Mouse (Mus musculus) adrenal gland, adult (tissue): ENCODE measurements at regions not wholly inside any gene's neighbourhood (a gene's known extent, or its start where the extent isn't known, plus 50 kb on each side); places are given as distances from the start of the nearest gene placed in this dataset.

Source experiments
- DNase-seq, 2 experiments: peaks; one replicate each; pipeline ENCODE4 v3.0.0; 2022 to 2023; ENCODE audit warnings: low spot score in 1 of 2; ENCODE audit not compliant: inconsistent age in 2 of 2

DNA sequence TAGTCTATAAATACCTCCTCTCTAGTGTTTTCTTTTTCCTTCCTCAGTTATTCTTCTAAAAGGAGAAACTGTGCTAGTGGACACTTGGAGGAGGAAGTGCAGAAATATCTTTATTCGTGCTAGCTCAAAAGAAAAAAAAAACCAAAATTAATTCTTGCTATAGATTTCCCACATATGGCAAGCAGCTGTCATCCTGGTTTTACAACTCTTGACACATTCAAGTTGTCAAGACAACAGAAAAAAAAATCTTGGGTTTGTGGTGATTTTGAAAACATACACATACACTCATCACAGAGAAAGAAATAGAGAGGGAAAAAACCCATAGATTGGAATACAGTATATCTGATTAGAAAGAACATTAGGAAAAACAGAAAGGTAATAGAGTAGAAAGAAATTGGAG is 352.8 kb upstream of the Slco3a1 start:
- DNase-seq, result no peak

DNA sequence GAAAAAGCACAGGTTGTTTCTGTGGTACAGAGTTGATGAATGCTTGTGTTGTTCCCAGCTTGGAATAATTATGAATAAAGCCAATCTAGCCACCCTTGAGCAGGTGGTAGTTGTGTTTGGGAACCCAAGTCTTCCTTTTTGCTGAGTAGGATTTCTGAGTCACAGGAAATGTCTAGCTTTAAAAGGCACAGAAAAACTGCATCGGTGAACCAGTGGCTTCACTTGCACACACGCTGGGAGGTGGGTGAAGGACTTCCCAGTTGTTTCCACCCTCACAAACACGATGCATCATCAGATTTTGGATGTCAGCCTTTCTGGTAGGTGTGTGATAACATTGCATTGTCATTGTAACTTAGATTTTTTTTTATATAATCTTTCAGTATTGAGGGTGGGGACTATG is 322.9 kb upstream of the Slco3a1 start:
- DNase-seq, result no peak

DNA sequence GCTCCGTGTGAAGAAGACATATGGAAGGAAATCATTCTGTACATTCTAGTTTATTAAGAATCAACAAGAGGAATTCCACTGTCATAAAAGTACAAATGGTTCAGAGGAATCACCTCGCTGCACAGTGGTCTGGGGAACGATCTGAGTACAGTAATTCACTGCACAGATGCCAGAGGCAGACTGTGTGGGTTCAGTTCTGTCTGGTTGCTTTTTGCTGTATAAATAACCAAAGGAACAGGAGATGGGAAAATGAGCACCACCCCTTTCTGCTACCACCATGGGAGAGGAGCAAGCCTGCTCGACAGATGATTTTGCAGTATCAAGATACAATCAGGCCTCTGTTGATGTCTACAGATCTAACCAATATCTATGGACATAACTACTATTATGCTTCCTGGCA is 322.1 kb upstream of the Slco3a1 start:
- DNase-seq, result no peak

DNA sequence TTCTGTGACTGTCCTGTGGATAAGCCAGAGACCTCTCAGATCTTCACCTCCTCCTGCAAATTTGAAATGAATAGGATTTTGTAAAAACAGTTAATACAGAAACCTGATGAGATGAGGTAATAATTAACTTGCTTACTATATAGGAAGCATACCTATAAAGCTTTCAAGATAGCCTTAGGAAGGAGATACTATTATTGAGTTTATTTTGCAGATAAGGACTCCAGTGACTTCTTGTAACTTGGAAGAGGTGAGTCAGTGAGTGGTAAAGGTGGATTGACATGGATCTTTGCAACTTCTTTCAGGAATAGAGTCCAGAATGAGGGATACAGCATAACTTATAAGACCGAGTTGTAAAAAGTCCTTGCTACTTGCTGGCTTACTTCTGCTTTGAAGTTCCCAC is 315.7 kb upstream of the Slco3a1 start:
- no peak for DNase-seq

DNA sequence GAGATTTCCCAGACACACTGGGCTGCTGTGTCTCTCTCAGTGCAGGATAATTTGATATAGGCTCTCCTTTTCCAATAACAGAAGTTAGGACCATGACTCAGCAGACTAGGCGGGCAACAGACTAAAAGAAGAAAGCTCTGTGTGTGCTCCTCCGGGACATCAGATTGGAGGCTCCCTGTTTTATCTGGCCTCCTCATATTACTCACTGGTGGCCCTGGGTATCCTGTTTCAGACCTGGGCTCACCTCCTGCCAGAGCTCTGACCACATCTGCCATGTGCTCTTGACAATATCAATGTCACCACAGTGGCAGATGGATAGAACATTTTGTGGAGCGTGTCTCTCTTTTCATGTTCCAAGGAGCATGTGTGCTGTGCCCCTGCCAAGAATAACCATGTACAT is 308.1 kb upstream of the Slco3a1 start:
- peak; percentile 15 to 47 for DNase-seq

DNA sequence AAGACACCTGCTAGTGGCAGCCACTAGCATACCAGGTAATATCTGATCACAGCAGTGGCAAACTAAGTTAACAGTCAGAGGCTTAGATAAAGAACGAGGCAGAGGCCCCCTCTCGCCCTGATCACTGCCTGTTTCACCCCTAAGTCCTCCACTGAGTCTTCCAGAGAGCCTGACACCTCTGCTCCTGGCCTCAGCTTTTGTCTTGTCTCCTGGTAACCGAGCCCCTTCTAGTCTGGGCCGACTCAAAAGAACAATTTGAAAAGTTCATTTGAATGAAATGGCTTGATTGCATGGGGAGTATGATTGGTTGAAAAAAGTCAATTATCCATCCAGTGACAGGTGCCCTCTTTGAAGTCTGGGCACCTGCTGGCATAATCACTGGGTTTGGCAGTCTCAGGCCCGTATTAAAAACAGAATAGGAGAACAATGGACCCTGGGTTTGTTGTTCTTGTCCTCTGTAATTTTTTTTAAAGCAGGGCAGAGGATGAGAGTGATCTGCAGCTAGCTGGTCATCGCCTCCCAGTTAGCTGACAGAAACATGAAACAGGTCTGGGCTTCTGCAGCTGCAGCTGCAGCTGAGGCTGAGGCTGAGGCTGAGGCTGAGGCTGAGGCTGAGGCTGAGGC is 289.8 kb upstream of the Slco3a1 start:
- no peak for DNase-seq

DNA sequence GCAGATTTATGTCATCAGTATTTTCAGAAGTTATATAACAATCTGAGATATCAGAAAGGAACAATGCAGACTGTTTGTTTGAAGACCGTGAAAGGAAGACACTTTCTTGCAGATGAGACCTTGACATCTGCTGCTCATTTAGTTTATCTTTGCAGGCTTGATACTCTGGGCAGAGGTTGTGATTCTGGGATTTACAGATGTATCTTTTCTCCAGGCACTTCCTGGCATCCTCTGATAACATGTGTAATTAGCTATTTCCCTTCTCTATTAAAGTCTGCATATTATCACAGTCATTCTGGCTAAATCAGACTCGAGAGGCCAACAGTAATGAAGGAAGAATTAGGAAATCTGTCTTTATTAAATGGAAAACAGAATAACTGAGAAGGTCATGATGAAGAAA is 268.7 kb upstream of the Slco3a1 start:
- peak in 1 of 2 experiments; percentile 39 for DNase-seq

DNA sequence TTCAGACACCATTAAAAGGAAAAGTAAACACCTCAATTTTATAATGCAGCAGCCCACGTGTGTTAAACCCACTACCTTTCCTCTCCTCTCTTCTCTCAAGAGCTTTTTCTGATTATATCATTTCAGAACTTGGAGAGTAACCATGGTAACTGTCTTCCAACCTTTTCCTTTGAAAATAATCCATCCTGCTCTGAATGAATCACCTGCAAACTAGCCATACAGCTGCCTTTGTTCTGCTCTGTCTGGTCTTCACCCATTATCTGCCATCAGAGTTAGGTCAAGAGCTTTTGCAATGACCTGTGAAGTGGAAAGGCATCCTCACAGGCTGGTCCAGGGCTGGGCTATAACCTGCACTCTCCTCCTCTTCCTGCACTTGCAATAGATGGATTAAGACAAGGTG is 238.7 kb upstream of the Slco3a1 start:
- no peak for DNase-seq

DNA sequence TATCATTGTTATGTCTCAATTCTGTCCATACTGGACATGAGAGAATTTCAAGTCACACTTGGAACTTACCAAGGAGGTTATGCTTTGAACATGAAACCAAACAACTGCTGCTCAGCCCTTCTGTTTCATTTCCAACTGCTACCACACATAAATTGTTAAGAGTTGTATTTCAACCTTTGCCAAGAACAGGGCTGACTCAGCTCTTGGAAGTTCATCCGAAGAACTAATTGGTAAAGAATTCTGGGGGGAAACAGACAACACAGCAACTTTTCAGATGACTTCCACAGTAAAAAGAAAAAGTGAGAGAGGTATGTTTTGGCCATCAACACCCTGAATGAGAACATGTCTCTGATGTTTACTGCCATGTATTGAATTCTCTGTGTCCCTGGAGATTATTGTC is 234.1 kb upstream of the Slco3a1 start:
- peak; percentile 10 to 31 for DNase-seq

DNA sequence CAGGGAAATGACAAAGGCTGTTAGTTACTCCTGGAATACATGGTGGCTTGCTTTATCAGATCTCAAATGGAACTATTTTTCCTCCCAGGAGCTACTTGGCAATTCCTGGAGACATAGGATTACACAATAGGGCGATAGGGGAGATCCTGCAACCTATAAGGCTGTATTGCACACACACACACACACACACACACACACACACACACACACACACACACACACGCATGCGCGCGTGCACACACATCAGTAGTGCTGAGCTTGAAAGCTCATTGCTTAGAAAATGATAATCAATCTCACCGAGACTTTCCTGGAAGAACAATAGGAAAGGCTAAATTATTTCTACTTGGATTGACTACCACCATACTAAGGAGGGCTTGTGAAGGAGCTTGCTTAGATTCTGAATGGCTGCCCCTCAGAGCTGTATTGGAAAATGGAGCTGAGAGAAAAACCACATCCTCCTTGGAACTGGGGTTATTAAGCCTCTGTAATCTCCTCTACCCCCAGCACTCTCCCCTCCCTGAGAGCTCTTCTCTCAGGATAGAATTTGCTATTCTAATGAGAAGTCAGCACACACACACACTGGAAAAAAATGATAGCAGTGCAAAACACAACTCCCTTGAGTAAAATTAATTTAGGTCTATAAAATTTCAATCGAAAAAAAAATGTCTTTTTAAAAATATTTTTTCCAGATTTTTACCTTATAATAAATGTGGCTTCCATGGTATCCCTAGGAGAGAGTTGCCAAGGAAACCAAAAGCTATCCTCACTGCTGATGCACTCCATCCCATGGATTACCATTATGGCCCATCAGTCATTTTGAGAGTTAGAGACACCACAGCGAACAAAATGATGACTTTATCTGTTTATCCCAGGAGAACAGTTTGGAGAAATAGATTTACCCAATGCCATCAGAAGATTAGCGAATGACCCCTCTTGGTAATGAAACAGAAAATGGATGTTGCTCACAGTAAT is 217.1 kb upstream of the Slco3a1 start:
- no peak for DNase-seq

DNA sequence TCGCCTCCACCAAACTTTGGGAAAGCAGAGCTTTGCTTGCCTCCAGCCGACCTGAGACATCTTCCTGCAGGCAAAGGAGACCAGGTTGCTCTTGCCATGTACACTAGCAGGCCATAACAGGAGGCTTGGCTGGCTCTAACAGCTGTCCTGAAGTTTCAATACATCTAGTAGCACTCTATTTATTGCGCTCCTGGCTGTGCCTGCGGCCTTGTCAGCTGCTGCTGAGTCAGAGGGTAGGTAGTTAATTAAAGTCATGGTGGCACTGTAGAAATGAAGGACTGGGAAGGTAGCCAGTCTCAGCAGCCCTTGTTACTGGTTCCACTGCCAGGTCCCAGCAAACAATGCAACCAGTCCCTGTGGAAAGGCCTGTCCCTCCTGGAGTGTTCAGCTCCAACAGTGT is 212.0 kb upstream of the Slco3a1 start:
- DNase-seq, result peak; percentile 28 to 79

DNA sequence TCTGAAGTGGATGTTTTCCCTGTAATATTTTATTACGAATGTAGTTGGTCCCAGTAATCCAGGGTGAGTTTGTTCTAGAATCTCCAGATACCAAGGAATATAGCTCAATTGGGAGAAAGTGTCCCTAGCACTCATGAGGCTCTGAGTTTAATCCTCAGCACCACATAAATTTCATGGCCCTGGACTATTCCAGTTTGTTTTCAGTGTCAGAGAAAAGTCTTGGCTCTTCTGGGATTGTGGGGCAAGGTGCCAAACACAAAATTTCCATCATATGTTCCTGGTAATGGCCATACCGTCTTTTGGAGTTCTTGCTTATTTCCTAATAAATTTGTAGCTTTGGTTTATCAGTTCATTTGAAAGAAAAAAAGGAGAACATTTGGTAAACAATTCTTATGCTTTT is 202.9 kb upstream of the Slco3a1 start:
- peak in 1 of 2 experiments; percentile 23 for DNase-seq

DNA sequence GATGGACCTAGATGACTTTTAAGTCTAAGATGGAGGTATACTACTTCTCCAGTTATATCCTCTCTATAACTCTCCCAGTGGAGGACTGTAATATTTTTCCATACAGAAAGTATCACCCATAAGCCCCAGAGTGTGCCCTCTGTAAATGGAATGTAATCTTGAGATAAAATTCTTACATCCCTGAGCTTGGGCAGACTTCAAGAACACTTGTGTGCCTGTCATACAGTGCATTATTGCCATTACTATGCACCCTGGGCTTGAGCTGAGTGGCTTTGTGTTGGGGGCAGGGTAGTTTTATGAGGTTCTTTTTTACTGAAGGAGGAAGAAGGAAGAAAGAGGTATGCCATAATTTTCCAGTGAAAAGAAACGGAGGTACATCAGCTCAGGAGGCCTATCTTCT is 193.1 kb upstream of the Slco3a1 start:
- DNase-seq, result no peak

DNA sequence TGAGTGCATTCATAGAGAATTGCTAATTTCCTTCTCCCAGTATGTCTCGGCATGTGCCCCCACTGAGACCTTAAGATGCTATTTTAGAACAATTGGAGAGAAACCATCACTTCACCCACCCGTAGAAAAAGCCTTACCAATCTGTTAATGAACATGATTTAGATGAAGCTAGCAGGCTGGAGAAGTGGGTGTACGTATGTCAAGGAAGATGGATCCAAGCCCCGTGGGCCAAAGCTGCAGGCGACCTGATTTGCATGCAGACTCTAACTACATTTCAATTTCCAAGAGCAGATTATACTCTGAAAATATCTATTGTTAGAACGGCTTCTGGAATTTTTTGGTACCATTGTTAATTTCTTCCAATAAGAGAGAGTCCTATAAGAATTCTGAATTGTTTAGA is 180.4 kb upstream of the Slco3a1 start:
- no peak for DNase-seq

DNA sequence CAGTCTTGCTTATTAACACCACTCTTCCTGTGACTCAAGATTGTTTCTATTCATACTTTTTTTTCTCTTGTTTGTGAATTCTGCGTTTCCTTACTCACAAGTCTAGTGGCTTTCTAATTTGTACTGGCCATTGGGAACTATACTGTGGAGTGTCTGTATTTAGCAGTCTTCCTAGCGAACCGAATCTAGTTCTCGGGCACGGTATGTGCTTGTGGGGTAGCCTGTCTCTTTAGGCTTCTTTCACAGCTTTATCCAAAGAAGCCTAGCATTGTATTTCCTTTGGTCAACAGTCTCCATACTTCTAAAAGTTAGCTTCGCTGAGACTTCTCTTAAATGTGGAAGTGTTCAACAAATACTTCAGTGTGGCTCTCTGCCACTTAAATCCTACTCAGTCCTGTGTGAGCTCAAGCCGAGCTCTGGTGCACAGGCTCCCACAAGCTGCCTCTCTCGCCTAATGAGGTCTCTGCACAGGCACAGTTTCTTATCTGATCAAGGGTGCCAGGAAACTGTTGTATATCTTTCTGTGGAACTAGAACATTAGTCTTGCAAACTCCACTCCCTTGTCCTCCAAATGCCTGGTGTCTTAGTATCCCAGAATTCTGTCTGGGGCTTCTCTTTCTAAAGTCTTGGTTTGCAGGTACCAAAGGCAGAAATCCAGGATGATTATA is 171.9 kb upstream of the Slco3a1 start:
- DNase-seq, result peak in 1 of 2 experiments; percentile 29

DNA sequence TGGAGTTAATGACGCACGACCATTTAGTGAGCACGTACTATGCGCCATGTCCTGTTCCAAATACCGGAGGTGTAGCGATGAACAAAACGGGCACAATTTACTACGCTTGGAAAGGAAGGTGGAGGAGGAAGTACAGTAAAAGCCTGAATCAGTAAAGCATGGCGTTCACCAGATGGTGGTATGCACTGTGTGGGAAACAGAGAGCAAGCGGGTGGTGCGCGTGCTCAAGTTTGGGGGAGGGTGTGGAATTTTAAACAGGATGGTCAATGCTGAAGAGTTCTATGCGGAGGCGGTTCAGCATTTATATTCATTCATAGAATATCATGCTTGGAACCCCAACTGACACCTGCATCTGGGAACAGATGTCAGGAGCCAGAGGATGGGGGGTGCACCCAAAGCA is 164.7 kb upstream of the Slco3a1 start:
- DNase-seq, result no peak

DNA sequence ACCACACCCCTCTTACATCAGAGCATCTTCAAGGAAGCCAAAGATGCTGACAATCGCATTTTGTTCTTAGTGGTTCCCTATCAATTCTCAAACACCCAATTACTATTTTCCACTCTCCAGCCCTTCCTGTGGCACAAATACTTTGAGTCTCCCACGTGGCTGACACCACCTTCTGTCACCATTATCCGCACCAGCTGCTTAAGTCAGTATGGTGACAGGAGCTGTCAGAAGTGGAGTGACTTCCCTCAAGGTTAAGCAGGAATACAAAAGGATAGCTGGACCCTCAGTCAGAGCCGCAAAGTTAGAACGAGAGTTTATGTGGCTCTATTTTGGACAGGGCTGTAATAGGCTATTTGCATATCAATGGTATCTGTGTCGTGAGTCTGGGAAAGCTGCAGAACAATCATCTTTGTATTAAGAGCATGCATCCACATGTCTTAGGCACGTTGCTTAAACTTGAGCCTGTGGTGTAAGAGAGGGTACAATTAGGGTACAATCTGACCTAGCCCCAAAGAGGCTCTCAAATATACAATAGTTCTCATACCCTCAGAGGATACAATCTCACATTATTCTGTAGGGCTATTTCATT is 155.5 kb upstream of the Slco3a1 start:
- no peak for DNase-seq

DNA sequence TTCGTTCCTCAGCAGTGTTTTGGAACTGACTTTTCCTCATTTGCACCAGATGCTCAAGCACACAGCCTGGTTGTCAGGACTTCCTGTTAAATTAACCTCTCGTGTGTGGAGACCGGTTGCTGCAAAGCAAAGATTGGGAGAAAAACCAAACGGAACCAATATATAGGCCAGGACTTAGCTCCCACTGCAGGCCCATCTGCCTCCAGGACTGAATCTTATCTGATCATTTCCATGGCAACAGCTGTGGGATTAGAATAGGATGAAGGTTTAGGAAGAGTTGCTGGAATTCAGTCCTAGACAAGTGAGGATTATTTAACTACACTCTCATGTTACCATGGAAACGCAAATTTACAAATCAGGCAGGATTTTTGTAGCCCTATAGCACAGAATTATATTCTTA is 154.4 kb upstream of the Slco3a1 start:
- DNase-seq, result no peak

DNA sequence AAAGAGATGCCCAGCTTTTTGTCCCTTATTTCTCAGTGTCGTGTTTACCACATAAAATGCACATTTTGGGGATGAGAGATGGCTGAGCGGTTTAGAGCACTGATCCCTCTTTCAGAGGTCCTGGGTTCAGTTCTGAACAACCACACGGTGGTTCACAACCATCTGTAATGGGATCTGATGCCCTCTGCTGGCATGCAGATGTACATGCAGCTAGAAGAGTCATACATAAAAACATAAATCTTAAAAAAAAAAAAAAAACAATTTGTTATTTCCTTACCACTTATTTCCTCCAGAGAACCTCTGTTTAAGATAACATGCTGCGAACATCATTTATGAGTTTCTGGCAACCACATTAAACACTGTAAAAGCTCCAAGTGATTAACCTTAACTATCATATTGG is 149.0 kb upstream of the Slco3a1 start:
- no peak for DNase-seq

DNA sequence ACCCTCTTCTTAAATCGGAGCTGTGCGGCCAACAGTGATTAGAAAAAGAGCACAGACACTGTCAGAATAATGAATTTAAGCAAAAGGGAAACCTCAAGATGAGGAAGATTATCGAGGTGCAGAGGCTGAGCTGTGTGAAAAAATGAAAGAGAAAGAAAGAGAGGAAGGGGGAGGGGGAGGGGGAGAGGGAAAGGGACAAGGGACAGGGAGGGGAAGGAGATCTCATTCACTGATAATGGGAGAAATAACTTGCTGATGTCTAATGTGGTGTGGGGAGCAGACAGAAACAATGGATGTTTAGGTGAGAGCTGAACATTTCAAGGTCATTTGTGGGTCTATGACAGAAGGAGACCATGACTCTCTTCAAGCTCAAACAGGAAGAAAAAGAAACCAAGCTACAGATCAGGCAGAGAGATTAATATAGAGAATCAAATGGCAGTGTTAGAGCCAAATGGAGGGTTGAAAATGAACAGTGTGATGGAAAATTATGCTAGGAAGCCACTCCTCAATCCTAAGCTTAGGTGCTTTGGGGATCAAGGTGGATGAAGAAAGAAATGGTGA is 143.3 kb upstream of the Slco3a1 start:
- no peak for DNase-seq

DNA sequence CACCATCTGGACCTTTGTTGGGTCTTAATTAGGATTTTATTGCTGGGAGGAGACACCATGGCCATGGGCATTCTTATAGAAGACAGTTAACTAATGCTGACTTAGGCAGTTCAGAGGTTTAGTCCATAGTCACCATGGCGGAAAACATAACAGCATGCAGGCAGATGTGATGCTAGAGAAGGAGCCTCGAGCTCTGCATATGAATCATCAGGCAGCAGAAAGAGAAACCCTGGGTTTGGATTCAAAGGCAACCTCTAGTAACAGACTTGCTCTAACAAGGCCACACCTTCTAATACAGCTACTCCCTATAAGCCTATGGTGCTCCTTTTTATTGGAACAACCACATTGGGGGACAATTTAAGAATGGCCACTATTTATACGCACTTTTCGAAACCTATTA is 141.7 kb upstream of the Slco3a1 start:
- no peak for DNase-seq
